Mouse (Mus musculus) gastrocnemius, postnatal 25 days (tissue): Measurements from ENCODE around the gene Foxa3. TPM values are rescaled to one million over a fixed set of nuclear protein-coding genes. Genes with fewer than 3 reads are reported as not detected.

Source experiments
- DNase-seq: peaks from one replicate; pipeline ENCODE4 v3.0.0; 2022
- total RNA-seq, 2 experiments: library from RNA; stranded (reverse); gene quantifications; 1 replicate in 1 of 2; 2 replicates in 1 of 2; pipeline ENCODE4 v1.2.3; 2021

Foxa3 gene
- total RNA-seq, 2 experiments from 2014 or later = not detected

DNA sequence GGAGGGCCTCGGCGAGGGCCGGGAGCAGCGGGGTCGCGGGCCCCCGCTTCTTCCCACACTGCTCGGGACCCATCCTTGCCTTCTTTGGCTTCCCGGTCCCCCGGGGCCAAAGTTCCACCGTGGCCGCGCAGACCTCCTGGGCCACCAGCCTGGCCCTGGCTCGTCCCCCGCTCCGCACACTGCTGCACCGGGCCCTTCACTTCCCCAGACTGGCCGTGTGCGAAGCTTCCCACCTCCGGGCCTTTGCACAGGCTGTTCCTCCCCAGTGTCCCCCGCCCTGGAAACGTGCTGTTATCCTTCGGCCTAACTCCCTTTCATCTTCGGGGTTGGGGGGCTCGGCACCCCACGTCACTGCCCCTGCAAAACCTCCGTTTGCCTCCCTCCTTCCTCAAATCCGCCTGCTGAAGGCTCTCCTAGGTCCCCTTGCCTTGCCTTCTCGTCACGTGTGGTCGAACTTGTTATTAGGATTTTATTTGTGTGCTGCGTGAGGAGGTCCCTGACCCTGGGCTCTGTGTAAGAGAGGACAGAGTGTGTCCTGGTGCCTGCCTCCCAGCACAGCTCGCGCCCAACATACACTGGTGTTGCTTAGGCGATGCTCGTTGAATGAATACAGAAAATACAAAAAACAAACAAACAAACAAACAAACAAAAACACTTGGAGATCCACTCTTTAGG, 1.4 kb upstream of the Foxa3 start:
- no peak for DNase-seq

DNA sequence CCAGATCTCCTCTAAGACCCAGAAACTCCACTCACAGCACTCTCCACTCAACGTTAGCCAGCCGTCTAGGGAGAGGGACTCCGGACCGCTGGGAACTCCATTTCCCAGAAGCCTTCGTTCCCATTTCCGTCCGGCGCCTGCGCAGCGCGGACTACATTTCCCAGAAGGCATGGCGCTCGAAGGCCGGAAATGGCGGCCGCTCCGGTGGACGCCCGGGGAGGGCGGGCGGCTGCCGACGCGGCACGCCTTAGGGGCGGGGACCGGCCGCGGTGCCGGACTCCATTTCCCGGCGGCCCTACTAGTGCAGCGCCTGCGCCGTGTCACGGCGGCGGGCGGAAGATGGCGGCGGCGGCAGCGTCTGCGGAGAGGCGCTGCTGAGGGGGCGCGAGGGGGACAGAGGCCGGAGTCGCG, 763 bp upstream of the Foxa3 start, which contains the start of gene Sympk:
Gene Sympk (plus strand): TSS at position 282 of the 411 bp plus-strand sequence.
- DNase-seq = peak; percentile 97

DNA sequence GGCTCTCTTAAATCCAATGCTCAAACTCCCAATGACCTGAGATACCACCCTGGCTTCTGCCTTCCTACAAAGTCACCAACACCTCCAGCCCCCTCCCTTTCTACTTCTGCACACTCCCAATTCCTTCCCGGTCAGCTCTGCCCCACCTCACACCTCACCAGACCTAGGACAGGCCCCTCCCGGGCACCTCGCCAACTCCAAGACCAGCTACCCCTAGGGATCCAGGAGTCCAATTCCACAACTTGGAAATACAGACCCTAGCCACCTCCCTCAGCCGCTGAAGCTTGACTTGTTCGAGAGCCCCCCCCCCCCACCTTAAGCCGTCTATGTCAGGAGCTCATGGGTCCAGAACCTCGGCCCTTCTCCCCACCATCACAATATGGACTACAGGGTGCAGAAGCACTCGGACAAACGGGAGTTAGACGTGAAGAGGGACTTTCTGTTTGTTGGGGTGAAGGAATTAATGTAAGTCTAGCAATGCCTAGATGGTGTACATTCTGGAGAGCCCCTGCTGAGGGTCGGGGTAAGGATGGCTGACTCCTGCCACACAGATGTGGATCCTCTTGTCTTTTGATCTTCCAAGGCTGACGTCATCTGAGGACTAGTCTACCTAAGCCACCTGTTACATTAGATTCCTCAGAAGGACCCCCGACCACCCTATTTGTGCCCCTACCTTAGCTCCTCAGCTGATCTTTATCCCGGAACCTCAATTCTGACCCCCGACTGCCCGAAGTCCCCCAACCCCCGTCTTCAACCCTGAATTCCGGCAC, 964 bp downstream of the Foxa3 start:
- DNase-seq = no peak

DNA sequence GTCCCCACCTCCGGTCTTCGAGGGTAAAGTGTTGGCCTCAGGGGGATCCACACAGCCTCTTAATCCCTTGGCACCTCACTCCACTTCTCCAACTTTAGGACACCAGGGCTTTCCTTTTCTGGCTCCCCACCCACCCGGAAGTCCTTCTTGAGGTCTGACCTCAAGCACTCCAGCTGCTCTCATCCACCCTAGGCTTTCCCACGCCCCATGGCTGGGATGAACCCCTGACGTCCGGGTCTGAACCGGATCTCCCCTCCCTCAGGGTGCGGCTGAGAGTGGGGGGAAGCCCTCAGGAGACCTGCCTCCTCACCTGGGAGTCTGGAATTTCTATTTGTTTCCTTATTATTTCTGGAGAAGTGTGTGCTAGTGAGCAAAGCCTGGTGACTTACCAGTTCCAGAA, 2.3 kb downstream of the Foxa3 start:
- no peak for DNase-seq

- DNase-seq = no peak
Observed at GRCm38 (mm10) chr7:19017909-19018308, 5.4 kb downstream of the Foxa3 start.

DNA sequence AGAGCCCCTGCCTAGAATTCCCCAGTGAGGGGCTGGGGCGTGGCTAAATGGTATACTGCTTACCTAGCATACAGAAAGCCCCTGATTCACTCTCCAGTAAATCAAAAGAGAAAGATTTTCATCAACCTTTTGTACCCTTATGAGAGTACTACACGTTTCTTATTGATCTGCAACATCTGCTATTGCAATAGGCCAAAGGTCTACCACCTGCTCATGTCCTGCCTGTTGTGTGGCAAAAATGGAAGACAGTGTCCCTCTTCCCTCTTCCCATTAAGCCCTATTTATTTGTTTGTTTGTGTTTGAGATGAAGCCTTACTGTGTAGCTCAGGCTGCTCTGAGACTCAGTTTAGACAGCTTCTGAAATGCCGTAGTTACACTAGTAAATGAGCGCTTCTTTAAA, 7.3 kb downstream of the Foxa3 start:
- DNase-seq = no peak

DNA sequence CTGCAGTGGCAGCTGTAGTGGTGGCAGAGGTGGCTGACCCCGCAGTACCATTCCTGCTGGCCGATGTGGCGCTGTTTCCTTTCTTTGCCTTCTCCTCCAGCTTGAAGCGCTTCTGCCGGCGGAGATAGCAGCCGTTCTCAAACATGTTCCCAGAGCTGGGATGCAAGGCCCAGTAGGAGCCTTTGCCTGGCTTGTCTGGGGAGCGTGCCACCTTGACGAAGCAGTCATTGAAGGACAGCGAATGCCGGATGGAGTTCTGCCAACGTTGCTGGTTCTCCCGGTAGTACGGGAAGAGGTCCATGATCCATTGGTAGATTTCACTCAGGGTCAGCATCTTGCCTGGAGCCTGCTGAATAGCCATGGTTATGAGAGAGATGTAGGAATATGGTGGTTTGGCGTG, 8.9 kb downstream of the Foxa3 start:
- no peak for DNase-seq

- no peak for DNase-seq
Observed at GRCm38 (mm10) chr7:19012882-19013281, 10.5 kb downstream of the Foxa3 start.

GRCm38 (mm10) chr7:19012025-19012621, 11.2 kb downstream of the Foxa3 start:
- DNase-seq = no peak

GRCm38 (mm10) chr7:19010581-19010980, 12.8 kb downstream of the Foxa3 start:
- DNase-seq = no peak

GRCm38 (mm10) chr7:19007026-19007977, 16.0 kb downstream of the Foxa3 start:
- no peak for DNase-seq

DNA sequence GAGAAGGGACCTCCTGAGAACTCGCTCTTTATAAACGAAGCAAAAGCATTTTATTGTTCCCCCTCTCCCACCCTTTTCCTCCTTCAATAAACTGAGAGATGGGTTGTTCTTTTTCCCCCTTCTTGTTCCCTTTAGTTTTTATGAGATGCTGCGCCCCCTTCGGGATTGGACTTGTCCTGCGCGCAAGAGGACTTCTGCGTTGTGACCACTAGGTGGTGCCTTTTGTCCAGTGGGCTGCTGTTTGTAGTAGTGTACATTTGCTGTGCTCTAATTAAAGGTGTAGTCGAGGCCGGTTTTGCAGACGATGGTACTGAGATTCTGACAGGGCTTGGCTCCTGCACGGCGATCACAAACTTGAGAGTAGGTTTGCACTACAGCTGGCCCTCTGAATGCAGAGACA, 16.9 kb downstream of the Foxa3 start:
- peak; percentile 65 for DNase-seq

- no peak for DNase-seq
Observed at GRCm38 (mm10) chr7:19005417-19006121, 17.8 kb downstream of the Foxa3 start.

DNA sequence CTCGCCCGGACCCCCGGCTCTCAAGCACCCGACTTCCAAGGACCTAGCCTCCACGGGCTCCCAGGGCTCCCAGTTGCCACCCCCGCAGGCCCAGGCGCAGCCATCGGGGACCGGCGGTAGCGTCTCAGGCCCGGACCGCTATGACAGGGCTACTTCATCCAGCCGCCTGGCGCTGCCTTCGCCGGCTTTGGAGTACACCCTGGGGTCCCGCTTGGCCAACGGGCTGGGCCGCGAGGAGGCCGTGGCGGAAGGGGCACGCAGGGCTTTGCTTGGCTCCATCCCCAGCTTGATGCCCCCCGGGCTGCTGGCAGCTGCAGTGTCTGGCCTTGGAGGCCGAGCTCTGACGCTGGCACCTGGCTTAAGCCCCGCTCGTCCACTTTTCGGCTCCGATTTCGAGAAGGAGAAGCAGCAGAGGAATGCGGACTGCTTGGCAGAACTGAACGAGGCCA, 18.7 kb downstream of the Foxa3 start:
- DNase-seq = peak; percentile 41

DNA sequence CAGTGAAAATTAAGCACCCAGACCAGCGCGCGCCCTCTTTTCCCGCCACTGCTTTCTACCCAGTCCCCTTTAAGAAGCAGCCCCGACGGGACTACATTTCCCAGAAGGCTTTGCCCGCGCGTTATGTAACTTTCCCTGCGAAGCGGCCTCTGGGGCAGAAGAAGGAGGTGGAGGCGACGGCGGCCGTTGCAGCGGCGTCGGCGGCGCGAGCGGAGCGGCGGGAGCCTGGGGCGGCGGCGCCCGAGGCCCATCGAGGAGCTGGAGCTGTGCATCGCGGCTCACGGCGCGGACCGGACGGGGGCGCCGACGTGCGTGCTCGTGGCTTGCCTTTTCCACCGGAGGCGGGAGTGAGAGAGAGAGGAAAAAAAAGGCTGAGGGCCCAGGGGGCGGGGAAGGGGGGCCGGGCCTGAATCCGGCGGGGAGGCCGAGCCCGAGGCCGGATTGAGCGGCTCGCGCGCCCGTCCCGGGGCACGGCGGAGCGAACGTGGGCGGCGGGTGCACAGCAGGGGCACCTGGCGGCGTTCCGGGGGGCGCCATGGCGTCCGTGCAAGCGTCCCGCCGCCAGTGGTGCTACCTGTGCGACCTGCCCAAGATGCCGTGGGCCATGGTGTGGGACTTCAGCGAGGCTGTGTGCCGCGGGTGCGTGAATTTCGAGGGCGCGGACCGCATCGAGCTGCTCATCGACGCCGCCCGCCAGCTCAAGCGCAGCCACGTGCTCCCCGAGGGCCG, 19.3 kb downstream of the Foxa3 start, which contains the start of gene Irf2bp1:
Gene Irf2bp1 (plus strand): TSS at position 143 of the 729 bp plus-strand sequence.
- peak; percentile 93 for DNase-seq

DNA sequence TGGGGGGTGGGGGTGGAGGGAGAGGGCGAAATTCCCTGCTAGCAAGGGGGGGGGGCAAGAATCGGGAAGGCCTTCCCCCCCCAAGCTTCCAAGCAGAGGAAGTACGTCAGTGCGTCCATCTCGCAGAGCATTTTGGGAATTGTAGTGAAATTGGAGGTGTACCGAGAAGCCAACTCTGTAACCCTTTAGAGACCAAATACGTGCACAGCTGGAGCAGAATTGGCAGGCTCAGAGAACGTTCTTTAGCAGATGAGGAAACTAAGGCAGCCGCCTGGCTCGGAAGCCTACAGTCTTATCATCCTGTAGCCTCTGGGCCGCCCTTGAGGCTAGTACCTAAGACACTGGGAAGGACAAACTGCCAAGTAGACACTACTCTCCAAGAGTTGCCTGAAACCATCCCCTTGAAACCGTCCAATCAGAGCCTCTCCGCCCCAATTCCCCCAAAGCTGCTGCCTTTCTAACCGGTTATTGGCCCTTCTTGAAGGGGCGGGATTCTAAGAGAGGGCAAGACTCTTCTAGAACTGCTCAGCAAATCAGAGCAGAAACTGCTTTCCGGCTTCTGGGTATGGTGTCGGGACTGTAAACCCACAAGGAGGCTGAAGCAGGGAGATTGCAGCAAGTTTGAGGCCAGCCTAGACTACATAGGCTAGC, 20.4 kb downstream of the Foxa3 start:
- DNase-seq = peak; percentile 75

- no peak for DNase-seq
Observed at GRCm38 (mm10) chr7:19002115-19002514, 21.2 kb downstream of the Foxa3 start.

GRCm38 (mm10) chr7:19001807-19002085, 21.6 kb downstream of the Foxa3 start:
- DNase-seq = no peak

GRCm38 (mm10) chr7:19001066-19001806, 22.1 kb downstream of the Foxa3 start:
- peak; percentile 74 for DNase-seq
